Mouse (Mus musculus) cerebellum, postnatal 10 days (tissue): Measurements from ENCODE around the gene Gss.

Experiments
- DNase-seq, 2 experiments: peaks; one replicate each; pipeline ENCODE4 v3.0.0; 2021; ENCODE audit warnings: mixed read lengths in 2 of 2

Gene Gss

GRCm38 (mm10) chr2:155592137-155592853 is at the start of gene Gss:
Gss (minus strand) TSS chr2:155592810.
- peak; percentile 100 for DNase-seq

GRCm38 (mm10) chr2:155641540-155642472 is 49.2 kb upstream of the Gss start:
- DNase-seq, result peak; percentile 76 to 84

DNA sequence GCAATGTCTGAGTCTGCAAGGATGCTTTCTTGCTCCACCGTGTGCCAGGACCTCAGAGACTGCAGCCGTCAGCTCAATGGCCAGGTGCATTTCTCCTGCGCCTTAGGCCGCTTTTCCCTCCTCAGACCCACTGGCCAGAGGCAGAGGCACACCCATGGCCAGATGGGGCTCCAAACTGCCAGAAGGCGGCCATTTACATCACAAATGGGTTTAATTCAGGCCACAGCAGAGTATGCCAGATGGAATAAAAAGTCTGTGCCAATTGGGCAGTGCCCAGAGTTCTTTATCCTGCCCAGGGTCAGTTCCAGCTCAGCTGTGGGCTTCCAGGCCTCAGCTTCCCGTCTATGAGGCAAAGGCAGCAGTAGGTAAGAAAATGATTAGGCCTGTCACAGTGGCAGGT is 48.0 kb upstream of the Gss start:
- DNase-seq, result peak; percentile 92 to 94

- DNase-seq, result peak; percentile 47 to 56
Observed at GRCm38 (mm10) chr2:155637411-155637810, 44.8 kb upstream of the Gss start.

- no peak for DNase-seq
Observed at GRCm38 (mm10) chr2:155636881-155637280, 44.3 kb upstream of the Gss start.

DNA sequence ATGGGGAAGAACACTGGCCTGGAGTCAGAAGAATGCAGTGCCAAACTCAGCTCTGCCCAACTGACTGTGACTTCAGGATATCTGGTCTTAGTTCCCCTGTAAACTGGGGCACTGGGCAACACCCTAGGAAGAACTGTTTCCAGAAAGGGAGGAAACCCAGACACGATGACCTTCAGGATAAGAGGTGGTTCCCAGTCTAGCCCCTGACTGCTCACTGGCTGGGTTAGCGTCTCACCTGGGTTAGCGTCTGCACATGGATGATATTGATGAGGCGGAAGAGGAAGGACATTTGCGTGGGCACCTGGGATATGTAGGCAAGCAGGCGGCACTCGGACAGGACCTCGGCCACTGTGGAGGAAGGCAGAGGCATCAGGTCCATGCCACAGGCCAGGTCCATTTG is 43.4 kb upstream of the Gss start:
- DNase-seq, result peak in 1 of 2 experiments; percentile 12

GRCm38 (mm10) chr2:155634562-155634961 is 42.0 kb upstream of the Gss start:
- peak; percentile 64 to 68 for DNase-seq

GRCm38 (mm10) chr2:155633731-155634130 is 41.1 kb upstream of the Gss start:
- peak; percentile 77 to 86 for DNase-seq

GRCm38 (mm10) chr2:155633121-155633520 is 40.5 kb upstream of the Gss start:
- DNase-seq, result peak; percentile 40 to 47

DNA sequence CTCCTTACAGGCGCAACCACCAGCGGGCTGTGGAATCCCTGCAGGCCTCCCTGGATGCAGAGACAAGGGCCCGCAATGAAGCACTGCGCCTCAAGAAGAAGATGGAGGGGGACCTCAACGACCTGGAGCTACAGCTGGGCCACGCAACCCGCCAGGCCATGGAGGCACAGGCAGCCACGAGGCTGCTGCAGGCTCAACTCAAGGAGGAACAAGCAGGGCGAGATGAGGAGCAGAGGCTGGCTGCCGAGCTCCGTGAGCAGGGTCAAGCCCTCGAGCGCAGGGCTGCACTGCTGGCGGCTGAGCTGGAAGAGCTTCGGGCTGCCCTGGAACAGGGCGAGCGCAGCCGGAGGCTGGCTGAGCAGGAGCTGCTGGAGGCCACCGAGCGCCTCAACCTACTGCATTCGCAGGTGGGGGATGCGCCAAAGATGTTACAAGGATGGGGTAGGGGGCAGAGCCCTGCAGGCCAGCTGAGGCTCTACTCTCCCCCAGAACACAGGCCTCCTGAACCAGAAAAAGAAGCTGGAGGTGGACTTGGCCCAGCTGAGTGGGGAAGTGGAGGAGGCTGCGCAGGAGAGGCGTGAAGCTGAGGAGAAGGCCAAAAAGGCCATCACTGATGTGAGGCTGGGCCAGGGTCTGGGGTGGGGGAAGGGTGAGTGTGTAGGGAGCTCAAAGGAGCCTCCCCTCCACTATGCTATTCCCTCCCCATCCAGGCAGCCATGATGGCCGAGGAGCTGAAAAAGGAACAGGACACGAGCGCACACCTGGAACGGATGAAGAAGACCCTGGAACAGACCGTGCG is 39.7 kb upstream of the Gss start:
- DNase-seq, result peak; percentile 52 to 54

DNA sequence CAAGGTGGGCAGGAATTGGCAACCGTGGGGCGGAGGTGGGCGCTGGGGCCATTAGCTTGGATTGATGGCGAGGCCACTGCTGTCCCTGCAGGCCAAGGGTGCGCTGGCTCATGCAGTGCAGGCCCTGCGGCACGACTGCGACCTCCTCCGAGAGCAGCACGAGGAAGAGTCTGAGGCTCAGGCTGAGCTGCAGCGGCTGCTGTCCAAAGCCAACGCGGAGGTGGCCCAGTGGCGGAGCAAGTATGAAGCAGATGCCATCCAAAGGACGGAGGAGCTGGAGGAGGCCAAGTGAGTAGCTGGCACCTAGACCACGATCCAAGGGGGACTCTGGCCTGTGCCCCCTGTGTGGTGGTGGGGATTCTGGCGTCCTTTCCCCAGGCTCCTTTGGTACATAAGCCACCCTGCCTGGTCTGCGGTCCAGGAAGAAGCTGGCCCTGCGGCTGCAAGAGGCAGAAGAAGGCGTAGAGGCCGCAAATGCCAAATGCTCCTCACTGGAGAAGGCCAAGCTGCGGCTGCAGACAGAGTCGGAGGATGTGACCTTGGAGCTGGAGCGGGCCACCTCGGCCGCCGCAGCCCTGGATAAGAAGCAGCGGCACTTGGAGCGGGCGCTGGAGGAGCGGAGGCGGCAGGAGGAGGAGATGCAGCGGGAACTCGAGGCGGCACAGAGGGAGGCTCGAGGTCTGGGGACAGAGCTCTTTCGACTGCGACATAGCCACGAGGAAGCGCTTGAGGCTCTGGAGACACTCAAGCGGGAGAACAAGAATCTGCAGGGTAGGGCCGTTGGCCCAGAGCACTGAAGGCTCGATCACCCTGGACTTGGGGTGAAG is 38.2 kb upstream of the Gss start:
- peak; percentile 71 to 72 for DNase-seq

DNA sequence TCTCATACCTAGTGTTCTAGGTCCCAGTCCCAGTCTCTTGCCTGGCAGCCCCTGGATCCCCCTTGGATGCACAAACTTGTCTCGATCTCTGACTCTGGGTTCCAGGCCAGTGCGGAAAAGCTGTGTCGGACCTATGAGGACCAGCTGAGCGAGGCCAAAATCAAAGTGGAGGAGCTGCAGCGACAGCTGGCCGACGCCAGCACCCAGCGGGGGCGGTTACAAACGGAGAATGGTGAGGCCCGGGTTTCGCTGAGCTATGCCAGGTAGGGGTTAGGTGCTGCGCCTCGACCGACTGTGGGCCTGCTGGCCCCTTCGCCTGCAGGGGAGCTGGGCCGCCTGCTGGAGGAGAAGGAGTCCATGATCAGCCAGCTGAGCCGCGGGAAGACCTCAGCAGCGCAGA is 37.5 kb upstream of the Gss start:
- peak; percentile 73 to 77 for DNase-seq

GRCm38 (mm10) chr2:155629231-155629661 is 36.6 kb upstream of the Gss start:
- peak; percentile 78 to 84 for DNase-seq

GRCm38 (mm10) chr2:155628519-155628918 is 35.9 kb upstream of the Gss start:
- DNase-seq, result peak; percentile 30 to 42

GRCm38 (mm10) chr2:155628112-155628511 is 35.5 kb upstream of the Gss start:
- DNase-seq, result no peak

DNA sequence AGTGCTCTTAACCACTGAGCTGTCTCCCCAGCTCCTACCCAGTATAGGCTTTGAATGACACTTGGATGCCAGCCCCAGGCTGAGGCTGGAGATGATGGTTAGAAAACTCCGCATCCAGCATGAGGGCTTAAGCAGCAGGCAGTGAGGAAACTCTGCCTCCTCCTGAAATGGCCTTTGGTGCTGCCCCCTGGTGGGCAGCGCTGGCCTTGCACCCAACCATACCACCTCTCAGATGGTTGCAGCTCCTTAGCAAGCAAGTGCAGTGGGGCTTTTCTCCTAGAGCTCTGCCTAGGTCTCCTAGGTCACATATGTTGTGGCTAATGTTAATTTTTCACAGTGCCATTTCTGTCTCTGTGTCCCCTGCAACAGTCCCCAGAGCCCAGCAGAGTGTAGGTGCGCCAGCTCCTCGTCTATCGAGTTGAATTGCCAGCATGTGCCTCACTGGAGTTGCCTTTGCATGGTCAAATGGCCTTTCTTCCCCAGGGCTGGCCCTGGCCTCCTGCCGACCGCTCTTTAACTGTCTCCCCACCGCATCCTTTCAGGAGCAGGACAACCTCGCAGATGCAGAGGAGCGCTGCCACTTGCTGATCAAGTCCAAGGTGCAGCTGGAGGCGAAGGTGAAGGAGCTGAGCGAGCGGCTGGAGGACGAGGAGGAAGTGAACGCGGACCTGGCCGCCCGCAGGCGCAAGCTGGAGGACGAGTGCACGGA is 34.6 kb upstream of the Gss start:
- peak; percentile 90 to 92 for DNase-seq

GRCm38 (mm10) chr2:155626277-155626676 is 33.7 kb upstream of the Gss start:
- peak; percentile 62 to 69 for DNase-seq

DNA sequence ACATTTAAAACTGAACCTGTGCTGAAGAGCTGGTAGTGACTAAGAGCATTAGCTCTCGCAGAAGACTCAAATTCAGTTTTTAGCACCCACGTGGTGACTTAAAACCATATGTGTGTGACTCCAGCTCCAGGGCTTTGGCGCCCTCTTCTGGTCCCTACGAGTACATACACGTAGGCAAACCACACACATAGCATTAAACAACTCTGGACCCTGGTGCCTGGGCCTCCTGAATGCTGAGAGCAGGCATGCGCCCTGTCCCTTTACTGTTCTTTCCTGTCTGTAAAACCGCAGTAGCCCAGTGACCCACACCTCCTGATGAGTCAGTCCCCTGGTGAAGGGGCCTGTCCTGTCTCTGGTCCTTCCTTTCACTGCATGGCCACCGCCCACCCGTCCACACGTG is 32.1 kb upstream of the Gss start:
- peak; percentile 48 to 67 for DNase-seq

DNA sequence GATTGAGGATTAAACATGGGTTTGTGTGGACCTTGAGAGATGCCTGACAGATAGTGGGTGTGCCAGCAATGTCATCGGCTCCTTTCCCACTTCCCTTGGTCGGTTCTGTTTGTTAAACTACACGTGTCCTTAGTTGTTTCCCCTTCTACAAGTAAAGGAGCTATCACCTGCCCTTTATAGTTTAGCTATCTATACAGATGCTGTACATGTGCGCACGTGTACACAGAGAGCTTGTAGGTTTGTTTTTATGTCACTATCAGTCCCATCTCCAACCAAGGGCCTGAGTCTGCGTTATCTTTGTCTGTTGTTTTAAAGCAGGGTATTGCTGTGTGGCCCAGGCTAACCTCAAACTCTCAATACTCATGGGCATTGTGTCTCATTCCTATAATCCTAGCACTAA is 31.4 kb upstream of the Gss start:
- DNase-seq, result no peak

DNA sequence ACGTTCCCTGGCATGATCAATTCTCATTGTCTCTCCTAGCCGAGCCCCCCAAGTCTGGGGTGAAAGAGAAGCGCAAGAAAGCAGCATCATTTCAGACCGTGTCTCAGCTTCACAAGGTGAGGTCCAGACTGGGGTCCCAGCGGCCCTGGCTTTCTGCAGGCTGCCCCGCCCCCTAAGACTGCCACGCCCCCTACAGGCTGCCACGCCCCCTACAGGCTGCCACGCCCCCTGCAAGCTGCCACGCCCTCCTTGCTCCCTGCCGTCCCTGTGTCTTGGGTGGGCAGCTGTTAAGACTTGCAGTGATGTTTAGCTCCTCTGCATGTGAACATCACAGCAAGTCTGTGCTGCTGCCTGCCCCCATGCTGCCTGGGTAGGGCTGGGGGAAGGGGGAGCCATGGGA is 30.0 kb upstream of the Gss start:
- DNase-seq, result no peak

DNA sequence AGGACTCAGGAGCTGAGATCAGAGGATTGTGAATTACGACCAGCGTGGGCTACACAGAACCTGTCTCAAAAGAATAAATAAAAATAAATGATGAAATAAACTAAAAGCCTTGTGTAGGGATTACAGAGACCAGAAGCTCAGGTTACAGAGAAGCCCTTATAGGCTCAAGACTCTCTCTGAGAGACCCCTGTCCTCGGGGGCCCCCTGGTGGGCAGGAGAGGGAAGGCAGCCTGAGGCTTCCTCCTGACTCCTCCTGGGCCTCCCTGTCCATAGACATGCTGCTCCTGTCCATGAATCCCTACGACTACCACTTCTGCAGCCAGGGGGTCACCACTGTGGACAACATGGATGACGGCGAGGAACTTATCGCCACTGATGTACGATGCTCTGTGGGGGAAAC is 27.2 kb upstream of the Gss start:
- peak; percentile 97 to 98 for DNase-seq
